Mouse (Mus musculus) brain, embryonic 14.5 days (tissue): ENCODE data around the gene Pp2d1.

Experiments
- CTCF ChIP-seq: fragments of 200-500 bp; IDR thresholded peaks from 2 replicates; pipeline ENCODE4 v1.5.1; 2012; ENCODE audit warnings: inconsistent platforms, mild to moderate bottlenecking, moderate library complexity, borderline replicate concordance; ENCODE audit not compliant: insufficient read depth, insufficient read length; ENCODE audit errors: extremely low read depth
- POLR2A ChIP-seq: fragments of 200-500 bp; IDR thresholded peaks from 2 replicates; pipeline ENCODE4 v1.6.1; 2012; ENCODE audit warnings: mild to moderate bottlenecking, inconsistent platforms, borderline replicate concordance; ENCODE audit not compliant: poor library complexity, insufficient read depth, insufficient read length, severe bottlenecking; ENCODE audit errors: extremely low read depth

DNA sequence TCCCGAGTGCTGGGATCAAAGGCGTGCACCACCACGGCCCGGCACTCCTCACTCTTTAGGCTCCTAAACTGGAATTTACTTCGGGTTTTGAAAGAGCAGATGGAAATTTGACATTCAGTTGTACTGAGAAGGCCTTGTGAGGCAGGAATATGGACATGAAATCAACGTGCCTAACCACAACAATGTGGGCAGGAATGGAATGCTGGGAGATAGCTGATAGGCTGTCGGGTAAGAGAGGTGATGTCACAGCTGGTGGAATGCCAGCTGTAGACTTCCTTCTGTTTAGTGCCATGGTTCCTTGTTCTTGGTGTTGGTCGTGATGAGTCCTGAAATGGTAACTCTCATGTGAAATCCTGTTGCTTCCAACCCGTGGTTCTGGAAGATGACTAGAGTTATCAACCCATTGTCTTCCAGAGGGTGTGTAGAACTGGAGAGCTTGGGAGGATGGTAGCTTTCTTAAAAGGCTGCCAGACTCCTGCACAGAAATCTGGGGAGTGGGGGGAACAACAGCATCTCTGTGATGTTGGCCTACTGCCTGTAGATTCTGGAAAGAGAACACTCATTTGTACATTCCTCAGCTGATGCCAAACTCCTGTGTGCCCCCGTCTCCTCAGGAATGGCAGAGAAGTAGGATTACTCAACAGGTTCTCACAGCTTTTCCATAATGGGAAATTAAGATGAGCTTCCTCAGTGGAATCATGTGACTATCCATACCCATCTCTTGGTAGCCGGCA, 44.8 kb upstream of the Pp2d1 start:
- no peak for TF ChIP-seq CTCF
- TF ChIP-seq POLR2A, result no peak
